Mouse (Mus musculus) lung, postnatal 4 days (tissue): ENCODE data around the gene Tspan10.

Experiments
- DNase-seq, 2 experiments: peaks; one replicate each; pipeline ENCODE4 v3.0.0; 2021

The Tspan10 gene

DNA sequence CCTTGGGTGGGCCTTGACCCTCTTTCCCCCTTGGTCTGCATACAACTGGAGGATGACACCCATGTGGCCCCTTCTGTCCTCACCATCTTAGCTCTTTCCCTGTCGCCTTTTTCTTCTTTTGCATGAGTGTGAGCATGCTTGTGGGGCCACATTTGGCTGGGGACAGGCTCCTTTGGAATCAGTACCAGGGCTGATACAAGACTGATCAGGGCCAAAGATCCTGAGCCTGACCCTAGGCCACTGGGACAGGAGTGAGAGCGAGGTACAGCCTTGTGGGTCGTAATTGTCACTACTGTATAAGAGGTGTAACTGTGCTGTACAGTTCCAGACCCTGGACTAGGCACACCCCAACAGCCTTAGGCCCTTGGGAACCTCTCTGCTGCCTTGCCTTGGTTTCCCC, 51.5 kb downstream of the Tspan10 start:
- DNase-seq: no peak
